Mouse (Mus musculus): ENCODE results near the gene Slc2a9. TPM values are rescaled to one million over a fixed set of nuclear protein-coding genes. Genes with fewer than 3 reads are reported as not detected.
A peak's percentile ranks its signal among the peaks of the same experiment; 100 is the strongest.
"Not testable (repeated sequence)": the region's sequence is repeated elsewhere in the genome, so short reads cannot be mapped to it uniquely, and the experiment has no call there.

Slc2a9 gene
- polyA plus RNA-seq, 1 experiment from 2014 or later = 0.64 TPM

GRCm38 (mm10) chr5:38480822-38481707 lies 21.9 kb downstream of the Slc2a9 start:
- Histone ChIP-seq H3K36me3 (ENCODE audit: control insufficient read depth, insufficient read depth) (no peaks in the 10 kb centered on the region), H3K4me2 (ENCODE audit: low read depth, low read length) (peak overlapping the region; percentile 71), H3K4me3 (ENCODE audit: low read length) (peak overlapping the region; percentile 52; the same call in 1 of the 2 replicates), H3K9ac (ENCODE audit: low read length) (no peak overlapping the region), H3K27ac (ENCODE audit: low read length) (no peak overlapping the region), H3K9me3 (replicated peaks; ENCODE audit: control insufficient read depth, low read length) (no peaks in the 10 kb centered on the region), H3K27me3 (ENCODE audit: control insufficient read depth, insufficient read depth, low read length) (no peaks in the 10 kb centered on the region), H3K4me1 (ENCODE audit: control insufficient read depth, insufficient read depth, low read length) (peaks cover 11% of the 10 kb centered on the region)
- WGBS = 67% methylated on average over 10 of the region's 10 CpGs
- ATAC-seq (replicated peaks; ENCODE audit: extremely low read depth, insufficient read depth, low FRiP score) = no peak

- Histone ChIP-seq H3K9me3 (replicated peaks; ENCODE audit: control insufficient read depth, low read length) (no peaks in the 10 kb centered on the region), H3K36me3 (ENCODE audit: control insufficient read depth, insufficient read depth) (no peaks in the 10 kb centered on the region), H3K27ac (ENCODE audit: low read length) (peak overlapping the region; percentile 68), H3K4me2 (ENCODE audit: low read depth, low read length) (peak overlapping the region; percentile 71), H3K4me1 (ENCODE audit: control insufficient read depth, insufficient read depth, low read length) (peaks cover 11% of the 10 kb centered on the region), H3K4me3 (ENCODE audit: low read length) (peak overlapping the region; percentile 52), H3K27me3 (ENCODE audit: control insufficient read depth, insufficient read depth, low read length) (no peaks in the 10 kb centered on the region), H3K9ac (ENCODE audit: low read length) (peak overlapping the region; percentile 65)
- ATAC-seq (replicated peaks; ENCODE audit: extremely low read depth, insufficient read depth, low FRiP score) = peak; percentile 82
- WGBS = 22% methylated on average over 22 of the region's 22 CpGs
Observed at GRCm38 (mm10) chr5:38479908-38480725, 22.8 kb downstream of the Slc2a9 start.

GRCm38 (mm10) chr5:38479545-38479907 lies 23.4 kb downstream of the Slc2a9 start:
- Histone ChIP-seq H3K4me3 (ENCODE audit: low read length) (peak overlapping the region; percentile 52), H3K4me2 (ENCODE audit: low read depth, low read length) (peak overlapping the region; percentile 71), H3K9ac (ENCODE audit: low read length) (peak overlapping the region; percentile 65; the same call in 1 of the 2 replicates), H3K4me1 (ENCODE audit: control insufficient read depth, insufficient read depth, low read length) (peaks cover 11% of the 10 kb centered on the region)
- peak; percentile 26 for ATAC-seq (replicated peaks; ENCODE audit: extremely low read depth, insufficient read depth, low FRiP score)
- H3K9me3 ChIP-seq (replicated peaks; ENCODE audit: control insufficient read depth, low read length); H3K27me3 ChIP-seq (ENCODE audit: control insufficient read depth, insufficient read depth, low read length); H3K27ac ChIP-seq (ENCODE audit: low read length); H3K36me3 ChIP-seq (ENCODE audit: control insufficient read depth, insufficient read depth): not testable (repeated sequence)

- no peak for ATAC-seq (replicated peaks; ENCODE audit: extremely low read depth, insufficient read depth, low FRiP score)
- Histone ChIP-seq H3K9ac (ENCODE audit: low read length) (no peak overlapping the region), H3K27ac (ENCODE audit: low read length) (no peak overlapping the region), H3K4me2 (ENCODE audit: low read depth, low read length) (peak overlapping the region; percentile 71), H3K36me3 (ENCODE audit: control insufficient read depth, insufficient read depth) (no peaks in the 10 kb centered on the region), H3K4me1 (ENCODE audit: control insufficient read depth, insufficient read depth, low read length) (peaks cover 11% of the 10 kb centered on the region), H3K4me3 (ENCODE audit: low read length) (no peak overlapping the region), H3K9me3 (replicated peaks; ENCODE audit: control insufficient read depth, low read length) (no peaks in the 10 kb centered on the region), H3K27me3 (ENCODE audit: control insufficient read depth, insufficient read depth, low read length) (no peaks in the 10 kb centered on the region)
- 42% methylated on average over 4 of the region's 4 CpGs for WGBS
Observed at GRCm38 (mm10) chr5:38479027-38479426, 23.9 kb downstream of the Slc2a9 start.

GRCm38 (mm10) chr5:38477731-38478445 lies 25.1 kb downstream of the Slc2a9 start:
- Histone ChIP-seq H3K4me1 (ENCODE audit: control insufficient read depth, insufficient read depth, low read length) (peaks cover 11% of the 10 kb centered on the region), H3K4me2 (ENCODE audit: low read depth, low read length) (no peak overlapping the region), H3K9me3 (replicated peaks; ENCODE audit: control insufficient read depth, low read length) (no peaks in the 10 kb centered on the region), H3K4me3 (ENCODE audit: low read length) (no peak overlapping the region), H3K36me3 (ENCODE audit: control insufficient read depth, insufficient read depth) (no peaks in the 10 kb centered on the region), H3K9ac (ENCODE audit: low read length) (no peak overlapping the region), H3K27ac (ENCODE audit: low read length) (no peak overlapping the region), H3K27me3 (ENCODE audit: control insufficient read depth, insufficient read depth, low read length) (no peaks in the 10 kb centered on the region)
- ATAC-seq (replicated peaks; ENCODE audit: extremely low read depth, insufficient read depth, low FRiP score) = no peak
- WGBS = 80% methylated on average over 7 of the region's 7 CpGs

GRCm38 (mm10) chr5:38476861-38477565 lies 25.9 kb downstream of the Slc2a9 start:
- Histone ChIP-seq H3K4me1 (ENCODE audit: control insufficient read depth, insufficient read depth, low read length) (peaks cover 11% of the 10 kb centered on the region), H3K27me3 (ENCODE audit: control insufficient read depth, insufficient read depth, low read length) (no peaks in the 10 kb centered on the region), H3K27ac (ENCODE audit: low read length) (no peak overlapping the region), H3K36me3 (ENCODE audit: control insufficient read depth, insufficient read depth) (no peaks in the 10 kb centered on the region), H3K9me3 (replicated peaks; ENCODE audit: control insufficient read depth, low read length) (no peaks in the 10 kb centered on the region), H3K4me3 (ENCODE audit: low read length) (no peak overlapping the region), H3K9ac (ENCODE audit: low read length) (no peak overlapping the region), H3K4me2 (ENCODE audit: low read depth, low read length) (no peak overlapping the region)
- ATAC-seq (replicated peaks; ENCODE audit: extremely low read depth, insufficient read depth, low FRiP score) = no peak
- 86% methylated on average over 25 of the region's 25 CpGs for WGBS

- H3K27ac ChIP-seq (ENCODE audit: low read length) = no peak overlapping the region
- no peak overlapping the region for H3K9ac ChIP-seq (ENCODE audit: low read length)
- H3K27me3 ChIP-seq (ENCODE audit: control insufficient read depth, insufficient read depth, low read length) = no peaks in the 10 kb centered on the region; the same call in 1 of the 2 replicates
- 85% methylated on average over 6 of the region's 6 CpGs for WGBS
- H3K4me2 ChIP-seq (ENCODE audit: low read depth, low read length) = no peak overlapping the region
- ATAC-seq (replicated peaks; ENCODE audit: extremely low read depth, insufficient read depth, low FRiP score) = no peak
- no peaks in the 10 kb centered on the region for H3K36me3 ChIP-seq (ENCODE audit: control insufficient read depth, insufficient read depth)
- no peaks in the 10 kb centered on the region for H3K9me3 ChIP-seq (replicated peaks; ENCODE audit: control insufficient read depth, low read length)
- H3K4me3 ChIP-seq (ENCODE audit: low read length) = no peak overlapping the region
- no peaks in the 10 kb centered on the region for H3K4me1 ChIP-seq (ENCODE audit: control insufficient read depth, insufficient read depth, low read length)
Observed at GRCm38 (mm10) chr5:38470881-38471280, 32.1 kb downstream of the Slc2a9 start.

- Histone ChIP-seq H3K36me3 (ENCODE audit: control insufficient read depth, insufficient read depth) (no peaks in the 10 kb centered on the region), H3K9ac (ENCODE audit: low read length) (no peak overlapping the region), H3K9me3 (replicated peaks; ENCODE audit: control insufficient read depth, low read length) (no peaks in the 10 kb centered on the region), H3K27ac (ENCODE audit: low read length) (no peak overlapping the region), H3K27me3 (ENCODE audit: control insufficient read depth, insufficient read depth, low read length) (no peaks in the 10 kb centered on the region; the same call in 1 of the 2 replicates), H3K4me2 (ENCODE audit: low read depth, low read length) (no peak overlapping the region), H3K4me3 (ENCODE audit: low read length) (no peak overlapping the region), H3K4me1 (ENCODE audit: control insufficient read depth, insufficient read depth, low read length) (no peaks in the 10 kb centered on the region)
- ATAC-seq (replicated peaks; ENCODE audit: extremely low read depth, insufficient read depth, low FRiP score) = peak; percentile 28; the same call in 1 of the 2 replicates
- WGBS = 24% methylated on average over 5 of the region's 5 CpGs
Observed at GRCm38 (mm10) chr5:38469891-38470578, 32.9 kb downstream of the Slc2a9 start.

Measured in heart, embryonic 16.5 days (tissue).